Mouse (Mus musculus) midbrain, embryonic 16.5 days (tissue): Measurements from ENCODE around the gene Tgif2. TPM values are rescaled to one million over a fixed set of nuclear protein-coding genes. Genes with fewer than 3 reads are reported as not detected.

Experiments
- ATAC-seq: fragments of 200-750 bp; cut with Nextera tagmentation; 2 replicates; pipeline ENCODE4 v1.8.0; 2017; ENCODE audit warnings: moderate TSS enrichment
- H3K27ac ChIP-seq: fragments of 300-500 bp; sonication (generic); 2 replicates; pipeline ENCODE4 v1.5.1; 2014; ENCODE audit warnings: mild to moderate bottlenecking, low read length, mixed read lengths
- H3K27me3 ChIP-seq: fragments of 300-500 bp; sonication (generic); 2 replicates; pipeline ENCODE4 v1.6.1; 2014; ENCODE audit warnings: low read depth, low read length, mixed read lengths; ENCODE audit not compliant: control insufficient read depth, insufficient read depth
- H3K36me3 ChIP-seq: fragments of 300-500 bp; sonication (generic); 2 replicates; pipeline ENCODE4 v1.6.1; 2014; ENCODE audit warnings: mild to moderate bottlenecking, low read length, moderate library complexity, mixed read lengths; ENCODE audit not compliant: control insufficient read depth, insufficient read depth
- H3K4me1 ChIP-seq: fragments of 300-500 bp; sonication (generic); 2 replicates; pipeline ENCODE4 v1.6.1; 2014; ENCODE audit warnings: mild to moderate bottlenecking, low read length, mixed read lengths; ENCODE audit not compliant: control insufficient read depth, insufficient read depth
- H3K4me2 ChIP-seq: fragments of 300-500 bp; sonication (generic); 2 replicates; pipeline ENCODE4 v1.6.1; 2014; ENCODE audit warnings: mild to moderate bottlenecking, low read length, mixed read lengths
- H3K4me3 ChIP-seq: fragments of 300-500 bp; sonication (generic); 2 replicates; pipeline ENCODE4 v1.5.1; 2014; ENCODE audit warnings: low read depth, mild to moderate bottlenecking, low read length, moderate library complexity, mixed read lengths
- H3K9ac ChIP-seq: fragments of 300-500 bp; sonication (generic); 2 replicates; pipeline ENCODE4 v1.6.1; 2014; ENCODE audit warnings: low read depth, low read length, mixed read lengths
- H3K9me3 ChIP-seq: fragments of 300-500 bp; sonication (generic); replicated peaks from 2 replicates; pipeline ENCODE4 v1.6.1; 2014; ENCODE audit warnings: mild to moderate bottlenecking, low read length, mixed read lengths; ENCODE audit not compliant: control insufficient read depth, poor library complexity, severe bottlenecking
- WGBS: fragments of 180-500 bp; shearing (Covaris S2); extraction: QIAGEN DNeasy Blood & Tissue Kit; methylation state at CpG from one replicate; pipeline ENCODE4 v1.1.7; 2014; 5-methylcytosine and 5-hydroxymethylcytosine counted together
- polyA plus RNA-seq: library from polyadenylated mRNA; unstranded; fragments of >200 nt; fragmentation: Nextera tagmentation; extraction: Ambion mirVana; gene quantifications from 2 replicates; pipeline ENCODE4 v1.2.1, GENCODE M21; 2015

Gene Tgif2
- polyA plus RNA-seq, 1 experiment from 2014 or later = 12.5 TPM

DNA sequence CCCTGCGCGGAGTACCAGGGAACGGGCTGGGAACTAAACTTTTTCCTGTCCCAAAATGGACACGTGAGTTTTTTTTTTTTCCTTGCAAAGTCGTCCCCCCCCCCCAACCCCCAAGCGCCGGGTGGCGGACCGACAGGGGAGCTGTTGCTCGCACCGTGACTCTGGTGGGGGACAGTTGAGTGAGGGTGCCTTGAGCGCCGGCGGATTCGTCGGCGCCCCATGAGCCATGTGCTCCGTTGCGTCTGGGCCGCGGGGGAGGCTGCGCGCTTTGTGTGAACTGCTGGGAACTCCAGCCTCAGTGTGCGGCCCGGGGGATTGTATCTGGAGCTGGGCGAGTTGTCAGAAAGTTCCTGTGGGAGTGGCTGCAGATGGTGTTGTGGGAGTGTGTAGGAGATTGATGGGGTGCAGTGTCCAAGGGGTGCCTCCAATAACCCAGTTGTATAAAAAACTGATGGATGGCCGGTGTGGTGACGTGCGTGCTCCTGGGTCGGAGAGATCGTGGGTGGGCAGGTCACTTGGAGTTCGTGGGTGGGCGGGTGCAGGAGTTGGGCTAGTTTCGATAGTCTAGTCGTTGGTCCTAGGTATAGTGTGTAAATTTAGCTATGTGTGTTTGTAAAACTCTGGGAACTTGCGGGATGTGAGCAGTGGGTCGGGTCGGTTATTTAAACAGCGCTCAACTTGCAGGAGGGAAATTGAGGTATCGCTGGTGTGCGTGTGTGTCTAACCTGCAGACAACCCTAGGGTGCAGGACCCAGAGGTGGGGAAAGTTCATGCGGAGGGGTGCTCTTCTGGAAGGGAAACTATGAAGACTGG lies 1.4 kb downstream of the Tgif2 start:
- under 1% methylated on average over 40 of the region's 42 CpGs for WGBS
- H3K4me1 ChIP-seq = peaks cover 26% of the 10 kb centered on the region
- no peaks in the 10 kb centered on the region for H3K36me3 ChIP-seq
- H3K4me3 ChIP-seq = peak overlapping the region; percentile 57
- peak overlapping the region; percentile 99 for H3K4me2 ChIP-seq
- H3K27me3 ChIP-seq = peaks cover 10% of the 10 kb centered on the region; the same call in 1 of the 2 replicates
- no peak for ATAC-seq
- H3K27ac ChIP-seq = peak overlapping the region; percentile 70
- no peaks in the 10 kb centered on the region for H3K9me3 ChIP-seq
- peak overlapping the region; percentile 65 for H3K9ac ChIP-seq

GRCm38 (mm10) chr2:156841841-156842706 lies 2.3 kb downstream of the Tgif2 start:
- WGBS = 7% methylated on average over 20 of the region's 20 CpGs
- Histone ChIP-seq H3K9ac (no peak overlapping the region), H3K9me3 (no peaks in the 10 kb centered on the region), H3K36me3 (no peaks in the 10 kb centered on the region), H3K27ac (peak overlapping the region; percentile 70; the same call in 1 of the 2 replicates), H3K27me3 (peaks cover 10% of the 10 kb centered on the region; the same call in 1 of the 2 replicates), H3K4me3 (peak overlapping the region; percentile 57), H3K4me2 (peak overlapping the region; percentile 99), H3K4me1 (peaks cover 26% of the 10 kb centered on the region)
- peak; percentile 54; the same call in 1 of the 2 replicates for ATAC-seq

- Histone ChIP-seq H3K4me2 (peak overlapping the region; percentile 10; the same call in 1 of the 2 replicates), H3K36me3 (no peaks in the 10 kb centered on the region), H3K27ac (0 out of 2 replicates have a peak overlapping the region, but pooled peaks have one; percentile 70), H3K9ac (no peak overlapping the region), H3K9me3 (no peaks in the 10 kb centered on the region), H3K4me1 (peaks cover 27% of the 10 kb centered on the region), H3K4me3 (no peak overlapping the region), H3K27me3 (peaks cover 10% of the 10 kb centered on the region; the same call in 1 of the 2 replicates)
- ATAC-seq = no peak
- 17% methylated on average over 11 of the region's 11 CpGs for WGBS
Observed at GRCm38 (mm10) chr2:156842711-156843110, 2.9 kb downstream of the Tgif2 start.

DNA sequence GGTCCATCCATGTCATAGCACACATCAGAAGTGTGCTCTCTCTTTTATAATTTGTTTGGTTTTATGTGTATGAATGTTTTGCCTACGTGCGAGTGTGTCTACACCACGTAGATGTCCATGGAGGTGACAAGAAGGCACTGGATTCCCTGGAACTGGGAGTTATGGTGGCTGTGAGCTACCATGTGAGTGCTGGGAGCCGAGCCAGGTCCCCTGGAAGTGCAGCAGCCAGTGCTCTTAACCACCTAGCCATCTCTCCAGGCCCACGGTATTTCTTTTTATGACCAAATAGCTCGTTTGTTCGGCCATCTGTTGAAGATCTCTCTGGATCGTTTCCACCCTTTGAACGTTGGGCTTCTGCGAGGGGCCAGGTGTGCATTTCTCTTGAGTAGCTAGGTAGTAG lies 3.5 kb downstream of the Tgif2 start:
- Histone ChIP-seq H3K27me3 (peaks cover 10% of the 10 kb centered on the region; the same call in 1 of the 2 replicates), H3K9me3 (no peaks in the 10 kb centered on the region), H3K36me3 (no peaks in the 10 kb centered on the region), H3K9ac (no peak overlapping the region), H3K4me2 (no peak overlapping the region), H3K4me1 (peaks cover 29% of the 10 kb centered on the region), H3K4me3 (no peak overlapping the region), H3K27ac (no peak overlapping the region)
- WGBS = 81% methylated on average over 10 of the region's 10 CpGs
- ATAC-seq = no peak

GRCm38 (mm10) chr2:156844715-156845114 lies 4.9 kb downstream of the Tgif2 start:
- Histone ChIP-seq H3K36me3 (no peaks in the 10 kb centered on the region), H3K9ac (no peak overlapping the region), H3K4me2 (no peak overlapping the region), H3K9me3 (no peaks in the 10 kb centered on the region), H3K27ac (no peak overlapping the region), H3K27me3 (peaks cover 10% of the 10 kb centered on the region; the same call in 1 of the 2 replicates), H3K4me1 (peaks cover 27% of the 10 kb centered on the region), H3K4me3 (no peak overlapping the region)
- no peak for ATAC-seq
- 48% methylated on average over 10 of the region's 10 CpGs for WGBS

GRCm38 (mm10) chr2:156847653-156848052 lies 7.8 kb downstream of the Tgif2 start:
- Histone ChIP-seq H3K36me3 (no peaks in the 10 kb centered on the region), H3K4me1 (peaks cover 3% of the 10 kb centered on the region; the same call in 1 of the 2 replicates), H3K9ac (no peak overlapping the region), H3K4me3 (no peak overlapping the region), H3K9me3 (no peaks in the 10 kb centered on the region), H3K27me3 (no peaks in the 10 kb centered on the region), H3K27ac (peak overlapping the region; percentile 6; the same call in 1 of the 2 replicates), H3K4me2 (no peak overlapping the region)
- WGBS = 57% methylated on average over 6 of the region's 6 CpGs
- ATAC-seq = no peak

GRCm38 (mm10) chr2:156848526-156849182 lies 8.8 kb downstream of the Tgif2 start:
- Histone ChIP-seq H3K9ac (no peak overlapping the region), H3K9me3 (no peaks in the 10 kb centered on the region), H3K36me3 (no peaks in the 10 kb centered on the region), H3K27ac (no peak overlapping the region), H3K27me3 (no peaks in the 10 kb centered on the region), H3K4me2 (no peak overlapping the region), H3K4me1 (0 out of 2 replicates have a peak, but pooled peaks cover 3% of the 10 kb centered on the region), H3K4me3 (no peak overlapping the region)
- no peak for ATAC-seq
- WGBS = 89% methylated on average over 6 of the region's 6 CpGs

DNA sequence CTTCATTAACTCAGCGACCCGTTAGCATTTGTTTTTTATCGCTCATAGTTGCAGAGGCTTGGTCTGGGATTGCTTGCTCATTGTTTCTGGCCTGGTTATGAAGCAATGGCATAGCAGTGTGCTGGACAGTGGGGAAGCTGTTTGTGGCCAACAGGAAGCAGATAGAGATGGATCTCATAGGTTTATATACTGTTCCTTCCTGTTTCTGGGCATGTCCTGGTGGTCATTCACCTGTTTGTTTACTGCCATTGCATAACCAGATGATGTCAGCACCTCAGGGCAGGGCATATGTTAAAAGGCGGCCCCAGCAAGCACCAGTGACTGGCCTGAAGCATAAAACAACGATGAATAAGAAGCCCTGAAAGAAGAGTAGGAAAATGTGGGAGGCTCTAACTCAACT lies 10.7 kb downstream of the Tgif2 start:
- WGBS = 91% methylated on average over 5 of the region's 5 CpGs
- no peaks in the 10 kb centered on the region for H3K36me3 ChIP-seq
- H3K4me1 ChIP-seq = peaks cover 7% of the 10 kb centered on the region; the same call in 1 of the 2 replicates
- no peak for ATAC-seq
- H3K9ac ChIP-seq = no peak overlapping the region
- H3K4me3 ChIP-seq = no peak overlapping the region
- H3K4me2 ChIP-seq = no peak overlapping the region
- H3K27ac ChIP-seq = no peak overlapping the region
- H3K27me3 ChIP-seq = no peaks in the 10 kb centered on the region
- no peaks in the 10 kb centered on the region for H3K9me3 ChIP-seq
